Mouse (Mus musculus): ENCODE data around the gene Afmid. TPM values are rescaled to one million over a fixed set of nuclear protein-coding genes. Genes with fewer than 3 reads are reported as not detected.

Afmid gene
- polyA plus RNA-seq, 1 experiment from 2014 or later, result 4.1 TPM

GRCm38 (mm10) chr11:117857462-117857861 is 31.7 kb downstream of the Afmid start:
- H3K4me1 ChIP-seq (ENCODE audit: control insufficient read depth, insufficient read depth, low read length), result no peaks in the 10 kb centered on the region
- 92% methylated on average over 10 of the region's 10 CpGs for WGBS
- no peaks in the 10 kb centered on the region for H3K9me3 ChIP-seq (ENCODE audit: control insufficient read depth, low read length)
- H3K27me3 ChIP-seq (ENCODE audit: control insufficient read depth, insufficient read depth, low read length), result peaks cover 11% of the 10 kb centered on the region; the same call in 1 of the 2 replicates
- DNase-seq, result no peak
- no peak overlapping the region for H3K9ac ChIP-seq (replicated peaks; ENCODE audit: low read length)
- H3K27ac ChIP-seq (replicated peaks; ENCODE audit: low read depth, low read length), result no peak overlapping the region
- no peak for ATAC-seq (ENCODE audit: low FRiP score, low TSS enrichment)
- 0 out of 2 replicates have a peak, but pooled peaks cover 3% of the 10 kb centered on the region for H3K36me3 ChIP-seq (ENCODE audit: control insufficient read depth, insufficient read depth, low read length)
- H3K4me2 ChIP-seq (ENCODE audit: low read length), result no peak overlapping the region
- no peak overlapping the region for H3K4me3 ChIP-seq (replicated peaks; ENCODE audit: low read depth, low read length)

- DNase-seq, result no peak
- peaks cover 11% of the 10 kb centered on the region; the same call in 1 of the 2 replicates for H3K27me3 ChIP-seq (ENCODE audit: control insufficient read depth, insufficient read depth, low read length)
- no peak overlapping the region for H3K4me2 ChIP-seq (ENCODE audit: low read length)
- 63% methylated on average over 3 of the region's 3 CpGs for WGBS
- 0 out of 2 replicates have a peak, but pooled peaks cover 3% of the 10 kb centered on the region for H3K36me3 ChIP-seq (ENCODE audit: control insufficient read depth, insufficient read depth, low read length)
- no peak overlapping the region for H3K9ac ChIP-seq (replicated peaks; ENCODE audit: low read length)
- ATAC-seq (ENCODE audit: low FRiP score, low TSS enrichment), result no peak
- H3K4me1 ChIP-seq (ENCODE audit: control insufficient read depth, insufficient read depth, low read length), result 0 out of 2 replicates have a peak, but pooled peaks cover 2% of the 10 kb centered on the region
- no peaks in the 10 kb centered on the region for H3K9me3 ChIP-seq (ENCODE audit: control insufficient read depth, low read length)
- no peak overlapping the region for H3K4me3 ChIP-seq (replicated peaks; ENCODE audit: low read depth, low read length)
- no peak overlapping the region for H3K27ac ChIP-seq (replicated peaks; ENCODE audit: low read depth, low read length)
Observed at GRCm38 (mm10) chr11:117858392-117858791, 32.7 kb downstream of the Afmid start.

- 4% methylated on average over 23 of the region's 23 CpGs for WGBS
- DNase-seq, result no peak
Observed at GRCm38 (mm10) chr11:117860601-117861000, 34.9 kb downstream of the Afmid start, which contains the start of gene Tmem235. Gene Tmem235, plus strand, starts transcription at chr11:117860752.

GRCm38 (mm10) chr11:117863174-117863856 is 37.6 kb downstream of the Afmid start:
- H3K4me1 ChIP-seq (ENCODE audit: control insufficient read depth, insufficient read depth, low read length), result peaks cover 14% of the 10 kb centered on the region
- ATAC-seq (ENCODE audit: low FRiP score, low TSS enrichment) (no peak), DNase-seq (no peak)
- no peak overlapping the region for H3K4me2 ChIP-seq (ENCODE audit: low read length)
- no peak overlapping the region for H3K9ac ChIP-seq (replicated peaks; ENCODE audit: low read length)
- 22% methylated on average over 11 of the region's 11 CpGs for WGBS
- no peak overlapping the region for H3K27ac ChIP-seq (replicated peaks; ENCODE audit: low read depth, low read length)
- H3K9me3 ChIP-seq (ENCODE audit: control insufficient read depth, low read length), result no peaks in the 10 kb centered on the region
- H3K4me3 ChIP-seq (replicated peaks; ENCODE audit: low read depth, low read length), result no peak overlapping the region
- H3K36me3 ChIP-seq (ENCODE audit: control insufficient read depth, insufficient read depth, low read length), result no peaks in the 10 kb centered on the region
- peaks cover 11% of the 10 kb centered on the region; the same call in 1 of the 2 replicates for H3K27me3 ChIP-seq (ENCODE audit: control insufficient read depth, insufficient read depth, low read length)

More at GRCm38 (mm10) chr11:117860601-117861000, 34.9 kb downstream of the Afmid start, which contains the start of gene Tmem235:
- peak within 1 kb of the TSS; percentile 15; the same call in 1 of the 2 replicates for H3K4me2 ChIP-seq (ENCODE audit: low read length)
- H3K36me3 ChIP-seq (ENCODE audit: control insufficient read depth, insufficient read depth, low read length), result 0 out of 2 replicates have a peak, but pooled peaks cover 3% of the 10 kb centered on the region
- peaks cover 4% of the 10 kb centered on the region; the same call in 1 of the 2 replicates for H3K4me1 ChIP-seq (ENCODE audit: control insufficient read depth, insufficient read depth, low read length)
- peaks cover 11% of the 10 kb centered on the region; the same call in 1 of the 2 replicates for H3K27me3 ChIP-seq (ENCODE audit: control insufficient read depth, insufficient read depth, low read length)
- no peaks in the 10 kb centered on the region for H3K9me3 ChIP-seq (ENCODE audit: control insufficient read depth, low read length)
- no peak for ATAC-seq (ENCODE audit: low FRiP score, low TSS enrichment)
- H3K9ac ChIP-seq (replicated peaks; ENCODE audit: low read length), result no peak within 1 kb of the TSS
- no peak within 1 kb of the TSS for H3K4me3 ChIP-seq (replicated peaks; ENCODE audit: low read depth, low read length)
- no peak within 1 kb of the TSS for H3K27ac ChIP-seq (replicated peaks; ENCODE audit: low read depth, low read length)

- Histone ChIP-seq H3K4me3 (replicated peaks; ENCODE audit: low read depth, low read length) (no peak overlapping the region), H3K9me3 (ENCODE audit: control insufficient read depth, low read length) (no peaks in the 10 kb centered on the region), H3K4me1 (ENCODE audit: control insufficient read depth, insufficient read depth, low read length) (peaks cover 14% of the 10 kb centered on the region), H3K27me3 (ENCODE audit: control insufficient read depth, insufficient read depth, low read length) (peaks cover 11% of the 10 kb centered on the region; the same call in 1 of the 2 replicates), H3K9ac (replicated peaks; ENCODE audit: low read length) (no peak overlapping the region), H3K27ac (replicated peaks; ENCODE audit: low read depth, low read length) (no peak overlapping the region), H3K36me3 (ENCODE audit: control insufficient read depth, insufficient read depth, low read length) (no peaks in the 10 kb centered on the region), H3K4me2 (ENCODE audit: low read length) (no peak overlapping the region)
- DNase-seq (no peak), ATAC-seq (ENCODE audit: low FRiP score, low TSS enrichment) (no peak)
- WGBS, result 80% methylated on average over 2 of the region's 2 CpGs
Observed at GRCm38 (mm10) chr11:117864805-117865204, 39.1 kb downstream of the Afmid start.

- no peaks in the 10 kb centered on the region for H3K36me3 ChIP-seq (ENCODE audit: control insufficient read depth, insufficient read depth, low read length)
- 0 out of 2 replicates have a peak overlapping the region, but pooled peaks have one; percentile 20 for H3K9ac ChIP-seq (replicated peaks; ENCODE audit: low read length)
- no peak overlapping the region for H3K4me2 ChIP-seq (ENCODE audit: low read length)
- H3K27ac ChIP-seq (replicated peaks; ENCODE audit: low read depth, low read length), result peak overlapping the region; percentile 71
- DNase-seq (peak; percentile 75), ATAC-seq (ENCODE audit: low FRiP score, low TSS enrichment) (no peak; the same call in 1 of the 2 replicates)
- peaks cover 14% of the 10 kb centered on the region for H3K4me1 ChIP-seq (ENCODE audit: control insufficient read depth, insufficient read depth, low read length)
- WGBS, result 9% methylated on average over 6 of the region's 6 CpGs
- no peaks in the 10 kb centered on the region for H3K9me3 ChIP-seq (ENCODE audit: control insufficient read depth, low read length)
- H3K4me3 ChIP-seq (replicated peaks; ENCODE audit: low read depth, low read length), result no peak overlapping the region
- H3K27me3 ChIP-seq (ENCODE audit: control insufficient read depth, insufficient read depth, low read length), result peaks cover 4% of the 10 kb centered on the region; the same call in 1 of the 2 replicates
Observed at GRCm38 (mm10) chr11:117865988-117866387, 40.3 kb downstream of the Afmid start.

- H3K9me3 ChIP-seq (ENCODE audit: control insufficient read depth, low read length), result no peaks in the 10 kb centered on the region
- WGBS, result 33% methylated on average over 12 of the region's 12 CpGs
- peaks cover 17% of the 10 kb centered on the region for H3K4me1 ChIP-seq (ENCODE audit: control insufficient read depth, insufficient read depth, low read length)
- no peak overlapping the region for H3K27ac ChIP-seq (replicated peaks; ENCODE audit: low read depth, low read length)
- ATAC-seq (ENCODE audit: low FRiP score, low TSS enrichment) (no peak; the same call in 1 of the 2 replicates), DNase-seq (peak; percentile 94)
- H3K27me3 ChIP-seq (ENCODE audit: control insufficient read depth, insufficient read depth, low read length), result no peaks in the 10 kb centered on the region
- H3K4me3 ChIP-seq (replicated peaks; ENCODE audit: low read depth, low read length), result no peak overlapping the region
- 0 out of 2 replicates have a peak overlapping the region, but pooled peaks have one; percentile 17 for H3K4me2 ChIP-seq (ENCODE audit: low read length)
- H3K36me3 ChIP-seq (ENCODE audit: control insufficient read depth, insufficient read depth, low read length), result no peaks in the 10 kb centered on the region
- peak overlapping the region; percentile 39; the same call in 1 of the 2 replicates for H3K9ac ChIP-seq (replicated peaks; ENCODE audit: low read length)
Observed at GRCm38 (mm10) chr11:117870688-117871365, 45.1 kb downstream of the Afmid start.

GRCm38 (mm10) chr11:117871376-117871775 is 45.7 kb downstream of the Afmid start:
- H3K4me2 ChIP-seq (ENCODE audit: low read length), result no peak overlapping the region
- no peaks in the 10 kb centered on the region for H3K36me3 ChIP-seq (ENCODE audit: control insufficient read depth, insufficient read depth, low read length)
- H3K4me1 ChIP-seq (ENCODE audit: control insufficient read depth, insufficient read depth, low read length), result peaks cover 12% of the 10 kb centered on the region
- H3K9ac ChIP-seq (replicated peaks; ENCODE audit: low read length), result no peak overlapping the region
- no peak overlapping the region for H3K27ac ChIP-seq (replicated peaks; ENCODE audit: low read depth, low read length)
- no peaks in the 10 kb centered on the region for H3K27me3 ChIP-seq (ENCODE audit: control insufficient read depth, insufficient read depth, low read length)
- ATAC-seq (ENCODE audit: low FRiP score, low TSS enrichment) (no peak), DNase-seq (no peak)
- H3K9me3 ChIP-seq (ENCODE audit: control insufficient read depth, low read length), result no peaks in the 10 kb centered on the region
- no peak overlapping the region for H3K4me3 ChIP-seq (replicated peaks; ENCODE audit: low read depth, low read length)
- WGBS, result 65% methylated on average over 5 of the region's 5 CpGs

Measured in midbrain, embryonic 14.5 days (tissue).